Mouse (Mus musculus): Measurements from ENCODE around the gene Gm47283.
"Not testable (repeated sequence)": the region's sequence is repeated elsewhere in the genome, so short reads cannot be mapped to it uniquely, and the experiment has no call there.

GRCm38 (mm10) chrY:90839077-90839476, 54.5 kb downstream of the Gm47283 start, which contains the start of gene Gm21748:
- not testable (repeated sequence) for TF ChIP-seq CTCF (IDR thresholded peaks at IDR 0.05 in 2 of 3, conservative IDR thresholded peaks at IDR 0.05 in 1 of 3; ENCODE audit: control insufficient read depth in 1 of 3, insufficient read depth in 1 of 3, low read depth in 2 of 3, low read length in 3 of 3, poor library complexity in 1 of 3, severe bottlenecking in 1 of 3); MAZ (IDR thresholded peaks at IDR 0.05; ENCODE audit: low read depth, low read length); ZKSCAN1 (IDR thresholded peaks at IDR 0.05; ENCODE audit: low read depth, low read length); POLR2AphosphoS2 (IDR thresholded peaks at IDR 0.05; ENCODE audit: low read length)

All from MEL (cell line).